Mouse (Mus musculus) neural tube, embryonic 15.5 days (tissue): ENCODE data around the gene Sdhaf4. TPM values are rescaled to one million over a fixed set of nuclear protein-coding genes. Genes with fewer than 3 reads are reported as not detected.

Experiments used
- ATAC-seq: fragments of 200-750 bp; cut with Nextera tagmentation; 2 replicates; pipeline ENCODE4 v1.8.0; 2017; ENCODE audit warnings: mild to moderate bottlenecking, moderate TSS enrichment, moderate library complexity; ENCODE audit not compliant: low FRiP score
- H3K27ac ChIP-seq: fragments of 300-500 bp; sonication (generic); replicated peaks from 2 replicates; pipeline ENCODE4 v1.5.1; 2015; ENCODE audit warnings: mild to moderate bottlenecking, inconsistent platforms
- H3K27me3 ChIP-seq: fragments of 300-500 bp; sonication (generic); replicated peaks from 2 replicates; pipeline ENCODE4 v1.6.1; 2015; ENCODE audit warnings: inconsistent platforms
- H3K36me3 ChIP-seq: fragments of 300-500 bp; sonication (generic); 2 replicates; pipeline ENCODE4 v1.6.1; 2015; ENCODE audit warnings: inconsistent platforms
- H3K4me1 ChIP-seq: fragments of 300-500 bp; sonication (generic); 2 replicates; pipeline ENCODE4 v1.6.1; 2015; ENCODE audit warnings: inconsistent platforms
- H3K4me2 ChIP-seq: fragments of 300-500 bp; sonication (generic); 2 replicates; pipeline ENCODE4 v1.6.1; 2015; ENCODE audit warnings: inconsistent platforms, mild to moderate bottlenecking, moderate library complexity
- H3K4me3 ChIP-seq: fragments of 300-500 bp; sonication (generic); replicated peaks from 2 replicates; pipeline ENCODE4 v1.5.1; 2015; ENCODE audit warnings: mild to moderate bottlenecking, inconsistent platforms
- H3K9ac ChIP-seq: fragments of 300-500 bp; sonication (generic); replicated peaks from 2 replicates; pipeline ENCODE4 v1.6.1; 2015; ENCODE audit warnings: mild to moderate bottlenecking, inconsistent platforms
- H3K9me3 ChIP-seq: fragments of 300-500 bp; sonication (generic); replicated peaks from 2 replicates; pipeline ENCODE4 v1.6.1; 2016; ENCODE audit warnings: inconsistent platforms
- whole genome bisulfite sequencing: fragments of 180-500 bp; shearing (Covaris S2); methylation state at CpG from one replicate; pipeline ENCODE4 v1.1.7; 2015; ENCODE audit warnings: mixed read lengths; 5-methylcytosine and 5-hydroxymethylcytosine counted together
- polyA plus RNA-seq: library from polyadenylated mRNA; unstranded; fragments of >200 nt; fragmentation: Nextera tagmentation; extraction: Ambion mirVana; gene quantifications from 2 replicates; pipeline ENCODE4 v1.2.1, GENCODE M21; 2015

Gene Sdhaf4
- polyA plus RNA-seq = 79.2 and 85.2 TPM in 2 replicates

DNA sequence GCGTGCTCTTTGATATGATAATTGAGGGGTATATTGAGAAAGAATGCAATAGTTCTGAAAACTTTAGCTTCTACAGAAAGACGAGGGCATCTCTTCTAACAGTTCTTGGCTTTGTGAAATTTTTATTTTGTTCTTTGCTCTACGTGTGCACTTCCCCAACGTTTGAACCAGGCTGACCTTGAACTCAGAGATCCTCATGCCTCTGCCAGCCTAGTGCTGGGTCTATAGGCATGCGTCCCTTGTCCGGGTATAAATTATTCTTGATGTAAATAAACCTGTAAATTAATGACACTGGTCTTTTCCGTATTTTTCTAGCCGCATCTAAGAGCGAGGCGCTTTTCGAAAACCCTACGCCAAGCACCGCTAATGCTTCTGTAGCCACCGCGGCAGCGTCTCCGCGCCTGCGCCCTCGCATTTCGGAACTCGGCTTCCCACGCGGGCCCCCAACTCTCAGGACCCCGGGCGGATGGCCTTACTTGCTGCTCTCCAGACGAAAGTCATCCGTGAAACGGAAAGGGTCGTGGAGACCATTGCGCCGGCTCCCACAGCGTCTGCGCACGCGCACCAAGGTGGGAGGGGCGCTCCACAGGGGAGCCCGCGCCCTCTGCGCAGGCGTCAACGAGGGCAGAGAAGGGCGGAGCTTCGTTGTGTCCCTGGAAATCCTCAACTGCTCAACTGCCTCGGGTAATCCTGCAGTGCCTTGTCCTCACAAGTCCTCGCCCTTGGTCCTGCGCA lies at the start of gene Sdhaf4:
TSS of gene Sdhaf4 (minus strand) at position 587 of the 735 bp plus-strand sequence.
- Histone ChIP-seq H3K27me3 (no peaks in the 10 kb centered on the region), H3K9me3 (no peaks in the 10 kb centered on the region), H3K9ac (peak within 1 kb of the TSS; percentile 54), H3K27ac (peak within 1 kb of the TSS; percentile 87), H3K4me2 (peak within 1 kb of the TSS; percentile 58), H3K4me1 (peaks cover 10% of the 10 kb centered on the region), H3K36me3 (peaks cover 15% of the 10 kb centered on the region), H3K4me3 (peak within 1 kb of the TSS; percentile 52)
- WGBS = 1% methylated on average over 47 of the region's 47 CpGs
- peak; percentile 96 for ATAC-seq

GRCm38 (mm10) chr1:24046730-24047510 lies 41.5 kb upstream of the Sdhaf4 start:
- Histone ChIP-seq H3K9ac (no peak overlapping the region), H3K4me1 (no peaks in the 10 kb centered on the region), H3K4me3 (no peak overlapping the region), H3K9me3 (no peaks in the 10 kb centered on the region), H3K27me3 (no peaks in the 10 kb centered on the region), H3K27ac (no peak overlapping the region), H3K36me3 (no peaks in the 10 kb centered on the region; the same call in 1 of the 2 replicates), H3K4me2 (no peak overlapping the region)
- no peak for ATAC-seq
- WGBS = 76% methylated on average over 6 of the region's 6 CpGs

DNA sequence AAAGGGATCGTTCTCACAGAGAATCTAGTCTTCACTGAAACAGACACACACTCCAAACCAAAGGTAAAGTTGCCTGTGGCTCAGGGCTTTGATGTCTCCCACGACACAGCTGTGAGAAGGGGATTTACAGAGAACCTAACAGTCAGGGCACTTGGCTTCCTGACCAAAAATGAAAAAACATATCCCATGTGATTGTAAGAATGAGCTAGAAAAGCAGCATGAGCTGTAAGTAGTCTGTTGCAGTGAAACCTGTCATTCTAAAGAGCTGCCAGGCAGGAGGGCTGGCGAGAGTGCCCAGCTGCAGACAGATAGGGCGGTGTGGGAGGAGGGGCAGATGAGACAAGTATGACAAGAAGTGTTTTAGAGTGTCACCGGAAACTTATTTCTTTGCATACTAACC lies 40.2 kb upstream of the Sdhaf4 start:
- no peaks in the 10 kb centered on the region for H3K4me1 ChIP-seq
- H3K4me3 ChIP-seq = no peak overlapping the region
- H3K36me3 ChIP-seq = no peaks in the 10 kb centered on the region; the same call in 1 of the 2 replicates
- no peak overlapping the region for H3K4me2 ChIP-seq
- no peaks in the 10 kb centered on the region for H3K27me3 ChIP-seq
- no peak overlapping the region for H3K27ac ChIP-seq
- no peaks in the 10 kb centered on the region for H3K9me3 ChIP-seq
- H3K9ac ChIP-seq = no peak overlapping the region
- no peak for ATAC-seq
- WGBS = 76% methylated on average over 5 of the region's 5 CpGs

GRCm38 (mm10) chr1:24043007-24043406 lies 37.6 kb upstream of the Sdhaf4 start:
- no peaks in the 10 kb centered on the region for H3K4me1 ChIP-seq
- no peaks in the 10 kb centered on the region; the same call in 1 of the 2 replicates for H3K36me3 ChIP-seq
- no peaks in the 10 kb centered on the region for H3K27me3 ChIP-seq
- no peak overlapping the region for H3K27ac ChIP-seq
- H3K9ac ChIP-seq = no peak overlapping the region
- no peak overlapping the region for H3K4me3 ChIP-seq
- H3K4me2 ChIP-seq = no peak overlapping the region
- no peak for ATAC-seq
- no peaks in the 10 kb centered on the region for H3K9me3 ChIP-seq
- WGBS = 42% methylated on average over 5 of the region's 5 CpGs

DNA sequence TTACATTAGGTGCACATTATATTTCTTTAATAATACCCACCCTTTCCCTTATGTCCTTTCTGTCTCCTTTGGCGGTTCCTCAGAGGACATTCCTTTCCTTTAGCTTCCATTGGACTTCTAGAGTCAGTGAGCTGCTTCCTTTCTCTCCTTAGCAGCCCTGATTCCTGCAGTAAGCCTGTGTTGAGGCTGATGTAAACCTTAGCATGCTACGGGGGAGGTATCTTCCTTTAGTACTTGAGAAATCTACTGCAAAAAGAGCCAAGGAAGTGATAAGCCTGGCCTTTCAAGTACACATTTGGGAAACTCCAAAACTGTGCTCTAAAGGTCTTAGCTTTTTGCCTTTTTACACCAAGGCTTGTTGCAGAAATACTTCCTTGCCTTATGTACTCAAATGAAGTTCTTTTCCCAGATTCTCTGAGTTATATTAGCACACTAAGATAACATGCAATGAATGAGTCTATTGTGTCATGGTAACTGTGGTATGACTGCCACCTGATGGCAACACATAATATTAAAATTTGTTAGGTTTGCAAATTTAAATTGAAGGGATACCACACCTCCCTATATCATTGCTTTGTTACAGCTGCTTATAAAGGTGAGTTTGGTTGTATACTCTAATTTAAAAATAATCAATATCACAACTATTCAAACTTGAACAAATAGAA lies 28.4 kb upstream of the Sdhaf4 start:
- Histone ChIP-seq H3K36me3 (peaks cover 7% of the 10 kb centered on the region; the same call in 1 of the 2 replicates), H3K27me3 (no peaks in the 10 kb centered on the region), H3K27ac (no peak overlapping the region), H3K9me3 (no peaks in the 10 kb centered on the region), H3K4me3 (no peak overlapping the region), H3K9ac (no peak overlapping the region), H3K4me1 (no peaks in the 10 kb centered on the region), H3K4me2 (no peak overlapping the region)
- 91% methylated on average over 2 of the region's 2 CpGs for WGBS
- ATAC-seq = no peak

- Histone ChIP-seq H3K27me3 (no peaks in the 10 kb centered on the region), H3K9ac (no peak overlapping the region), H3K4me3 (no peak overlapping the region), H3K36me3 (peaks cover 15% of the 10 kb centered on the region), H3K4me1 (no peaks in the 10 kb centered on the region), H3K4me2 (no peak overlapping the region), H3K9me3 (no peaks in the 10 kb centered on the region), H3K27ac (no peak overlapping the region)
- WGBS = 92% methylated on average over 6 of the region's 6 CpGs
- ATAC-seq = no peak
These were observed 5.4 kb upstream of the Sdhaf4 start for GRCm38 (mm10) chr1:24010821-24011220.

GRCm38 (mm10) chr1:24010016-24010415 lies 4.6 kb upstream of the Sdhaf4 start:
- no peak for ATAC-seq
- H3K27ac ChIP-seq = no peak overlapping the region
- H3K27me3 ChIP-seq = no peaks in the 10 kb centered on the region
- no peak overlapping the region for H3K9ac ChIP-seq
- no peak overlapping the region for H3K4me3 ChIP-seq
- no peaks in the 10 kb centered on the region for H3K9me3 ChIP-seq
- WGBS = 93% methylated on average over 6 of the region's 6 CpGs
- H3K36me3 ChIP-seq = peaks cover 15% of the 10 kb centered on the region
- no peak overlapping the region for H3K4me2 ChIP-seq
- no peaks in the 10 kb centered on the region for H3K4me1 ChIP-seq

DNA sequence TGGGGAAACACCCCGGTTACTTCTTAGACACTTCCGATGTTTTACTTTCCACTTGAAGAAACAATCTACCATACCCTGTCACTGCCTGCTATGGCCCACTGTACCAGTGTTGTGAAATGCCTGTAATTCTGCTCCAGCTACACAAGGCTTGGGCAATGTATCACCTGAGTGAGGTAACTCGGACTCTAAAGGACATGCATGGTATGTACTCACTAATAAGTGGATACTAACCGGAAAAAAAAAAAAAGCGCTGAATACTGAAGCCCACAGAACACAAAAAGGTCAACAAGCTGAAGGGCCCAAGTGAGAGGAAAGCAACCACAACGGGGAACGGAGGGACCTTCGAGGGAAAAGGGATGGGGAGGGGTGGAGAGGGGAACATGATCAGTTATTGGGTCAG lies 2.2 kb upstream of the Sdhaf4 start:
- Histone ChIP-seq H3K27ac (no peak overlapping the region), H3K9ac (no peak overlapping the region), H3K27me3 (no peaks in the 10 kb centered on the region), H3K4me3 (no peak overlapping the region), H3K36me3 (peaks cover 9% of the 10 kb centered on the region; the same call in 1 of the 2 replicates), H3K9me3 (no peaks in the 10 kb centered on the region), H3K4me1 (peaks cover 10% of the 10 kb centered on the region), H3K4me2 (no peak overlapping the region)
- 88% methylated on average over 8 of the region's 8 CpGs for WGBS
- no peak for ATAC-seq

- no peak overlapping the region for H3K4me3 ChIP-seq
- H3K9ac ChIP-seq = no peak overlapping the region
- ATAC-seq = no peak
- H3K27me3 ChIP-seq = no peaks in the 10 kb centered on the region
- H3K4me2 ChIP-seq = no peak overlapping the region
- 95% methylated on average over 5 of the region's 5 CpGs for WGBS
- H3K36me3 ChIP-seq = peaks cover 27% of the 10 kb centered on the region
- H3K27ac ChIP-seq = no peak overlapping the region
- H3K9me3 ChIP-seq = no peaks in the 10 kb centered on the region
- peaks cover 5% of the 10 kb centered on the region for H3K4me1 ChIP-seq
These were observed 6.1 kb downstream of the Sdhaf4 start for GRCm38 (mm10) chr1:23999318-23999717.

GRCm38 (mm10) chr1:23998866-23999265 lies 6.6 kb downstream of the Sdhaf4 start:
- Histone ChIP-seq H3K4me3 (no peak overlapping the region), H3K9ac (no peak overlapping the region), H3K36me3 (peaks cover 27% of the 10 kb centered on the region), H3K9me3 (no peaks in the 10 kb centered on the region), H3K27ac (no peak overlapping the region), H3K4me1 (0 out of 2 replicates have a peak, but pooled peaks cover under 1% of the 10 kb centered on the region), H3K27me3 (no peaks in the 10 kb centered on the region), H3K4me2 (no peak overlapping the region)
- WGBS = 97% methylated on average over 7 of the region's 7 CpGs
- ATAC-seq = no peak

DNA sequence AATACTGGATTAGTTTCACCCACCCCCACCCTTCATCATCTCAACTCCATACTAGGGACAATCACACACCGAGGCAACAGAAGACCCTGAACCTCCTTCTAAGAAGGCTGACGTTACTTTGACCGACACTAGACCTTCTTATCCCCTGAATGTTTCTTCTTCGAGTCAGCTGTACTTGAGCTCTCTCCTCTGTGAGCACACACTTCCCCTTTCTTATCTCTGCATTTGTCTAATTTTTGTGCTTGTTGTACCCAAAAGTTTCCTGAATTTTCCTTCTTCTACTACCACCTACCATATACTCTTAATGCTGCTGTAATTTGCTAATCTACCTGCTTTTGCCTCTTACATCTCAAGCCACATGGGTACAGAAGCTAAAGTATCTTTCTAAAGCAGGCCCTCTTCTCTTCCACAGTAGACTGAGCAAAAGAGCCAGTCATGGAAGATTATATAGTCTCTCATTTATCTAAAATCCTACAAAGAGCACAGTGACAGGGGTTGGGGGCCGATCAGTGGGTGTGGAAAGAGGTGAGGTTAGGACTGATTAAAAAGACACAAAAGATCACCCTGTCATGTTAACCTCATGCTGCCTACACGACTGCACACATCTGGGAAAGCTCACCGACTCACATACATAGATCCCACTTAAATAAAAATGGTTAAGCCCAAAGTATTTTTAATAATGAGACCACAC lies 7.2 kb downstream of the Sdhaf4 start:
- H3K27ac ChIP-seq = no peak overlapping the region
- ATAC-seq = no peak
- 94% methylated on average over 7 of the region's 7 CpGs for WGBS

More for the DNA sequence above, 7.2 kb downstream of the Sdhaf4 start:
- Histone ChIP-seq H3K36me3 (peaks cover 27% of the 10 kb centered on the region), H3K27me3 (no peaks in the 10 kb centered on the region), H3K4me1 (no peaks in the 10 kb centered on the region), H3K9ac (no peak overlapping the region), H3K4me3 (no peak overlapping the region), H3K9me3 (no peaks in the 10 kb centered on the region), H3K4me2 (no peak overlapping the region)
